Mouse (Mus musculus) neural tube, embryonic 15.5 days (tissue): ENCODE results near the gene Grm1. TPM values are rescaled to one million over a fixed set of nuclear protein-coding genes. Genes with fewer than 3 reads are reported as not detected.

ENCODE experiments used
- ATAC-seq: fragments of 200-750 bp; cut with Nextera tagmentation; 2 replicates; pipeline ENCODE4 v1.8.0; 2017; ENCODE audit warnings: mild to moderate bottlenecking, moderate TSS enrichment, moderate library complexity; ENCODE audit not compliant: low FRiP score
- H3K27ac ChIP-seq: fragments of 300-500 bp; sonication (generic); replicated peaks from 2 replicates; pipeline ENCODE4 v1.5.1; 2015; ENCODE audit warnings: mild to moderate bottlenecking, inconsistent platforms
- H3K27me3 ChIP-seq: fragments of 300-500 bp; sonication (generic); replicated peaks from 2 replicates; pipeline ENCODE4 v1.6.1; 2015; ENCODE audit warnings: inconsistent platforms
- H3K36me3 ChIP-seq: fragments of 300-500 bp; sonication (generic); 2 replicates; pipeline ENCODE4 v1.6.1; 2015; ENCODE audit warnings: inconsistent platforms
- H3K4me1 ChIP-seq: fragments of 300-500 bp; sonication (generic); 2 replicates; pipeline ENCODE4 v1.6.1; 2015; ENCODE audit warnings: inconsistent platforms
- H3K4me2 ChIP-seq: fragments of 300-500 bp; sonication (generic); 2 replicates; pipeline ENCODE4 v1.6.1; 2015; ENCODE audit warnings: inconsistent platforms, mild to moderate bottlenecking, moderate library complexity
- H3K4me3 ChIP-seq: fragments of 300-500 bp; sonication (generic); replicated peaks from 2 replicates; pipeline ENCODE4 v1.5.1; 2015; ENCODE audit warnings: mild to moderate bottlenecking, inconsistent platforms
- H3K9ac ChIP-seq: fragments of 300-500 bp; sonication (generic); replicated peaks from 2 replicates; pipeline ENCODE4 v1.6.1; 2015; ENCODE audit warnings: mild to moderate bottlenecking, inconsistent platforms
- H3K9me3 ChIP-seq: fragments of 300-500 bp; sonication (generic); replicated peaks from 2 replicates; pipeline ENCODE4 v1.6.1; 2016; ENCODE audit warnings: inconsistent platforms
- WGBS: fragments of 180-500 bp; shearing (Covaris S2); methylation state at CpG from one replicate; pipeline ENCODE4 v1.1.7; 2015; ENCODE audit warnings: mixed read lengths; 5-methylcytosine and 5-hydroxymethylcytosine counted together
- polyA plus RNA-seq: library from polyadenylated mRNA; unstranded; fragments of >200 nt; fragmentation: Nextera tagmentation; extraction: Ambion mirVana; gene quantifications from 2 replicates; pipeline ENCODE4 v1.2.1, GENCODE M21; 2015

Gene Grm1
- polyA plus RNA-seq, 1 experiment from 2014 or later: 7.3 TPM

DNA sequence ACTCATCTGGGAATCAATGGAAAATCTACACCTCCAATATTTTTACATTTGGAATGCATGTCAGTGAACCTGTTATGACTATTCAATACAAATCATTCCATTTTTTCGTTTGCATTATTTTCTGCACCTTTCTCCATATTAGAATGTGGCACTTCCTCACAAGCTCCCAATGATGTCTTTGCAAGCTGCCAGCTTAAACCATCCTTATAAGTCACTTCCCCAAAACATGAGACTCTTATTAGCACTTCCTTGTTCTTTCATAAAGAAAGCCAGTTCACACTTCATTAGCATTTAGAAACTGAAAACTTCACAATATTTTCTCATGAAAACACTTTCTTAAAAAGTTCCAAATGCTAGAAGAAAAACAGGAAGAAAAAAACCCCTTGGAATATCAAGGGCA lies 338.1 kb downstream of the Grm1 start:
- H3K27ac ChIP-seq: no peak overlapping the region
- H3K4me3 ChIP-seq: no peak overlapping the region
- H3K4me1 ChIP-seq: no peaks in the 10 kb centered on the region
- ATAC-seq: no peak
- H3K9me3 ChIP-seq: no peaks in the 10 kb centered on the region
- H3K27me3 ChIP-seq: no peaks in the 10 kb centered on the region
- WGBS: 60% methylated on average over 1 of the region's 1 CpGs
- H3K4me2 ChIP-seq: no peak overlapping the region
- no peaks in the 10 kb centered on the region for H3K36me3 ChIP-seq
- H3K9ac ChIP-seq: no peak overlapping the region

- H3K27ac ChIP-seq: no peak overlapping the region
- ATAC-seq: no peak
- WGBS: 93% methylated on average over 2 of the region's 2 CpGs
Observed at GRCm38 (mm10) chr10:10742172-10742571, 340.0 kb downstream of the Grm1 start.

GRCm38 (mm10) chr10:10741314-10741713 lies 340.8 kb downstream of the Grm1 start:
- no peak overlapping the region for H3K27ac ChIP-seq
- no peak for ATAC-seq
- H3K27me3 ChIP-seq: no peaks in the 10 kb centered on the region
- H3K9me3 ChIP-seq: no peaks in the 10 kb centered on the region
- no peaks in the 10 kb centered on the region for H3K4me1 ChIP-seq
- 97% methylated on average over 5 of the region's 5 CpGs for WGBS
- no peak overlapping the region for H3K4me3 ChIP-seq
- no peaks in the 10 kb centered on the region for H3K36me3 ChIP-seq
- H3K9ac ChIP-seq: no peak overlapping the region
- no peak overlapping the region for H3K4me2 ChIP-seq

More at GRCm38 (mm10) chr10:10742172-10742571, 340.0 kb downstream of the Grm1 start:
- Histone ChIP-seq H3K36me3 (no peaks in the 10 kb centered on the region), H3K4me3 (no peak overlapping the region), H3K27me3 (no peaks in the 10 kb centered on the region), H3K9ac (no peak overlapping the region), H3K4me2 (no peak overlapping the region), H3K9me3 (no peaks in the 10 kb centered on the region), H3K4me1 (no peaks in the 10 kb centered on the region)

DNA sequence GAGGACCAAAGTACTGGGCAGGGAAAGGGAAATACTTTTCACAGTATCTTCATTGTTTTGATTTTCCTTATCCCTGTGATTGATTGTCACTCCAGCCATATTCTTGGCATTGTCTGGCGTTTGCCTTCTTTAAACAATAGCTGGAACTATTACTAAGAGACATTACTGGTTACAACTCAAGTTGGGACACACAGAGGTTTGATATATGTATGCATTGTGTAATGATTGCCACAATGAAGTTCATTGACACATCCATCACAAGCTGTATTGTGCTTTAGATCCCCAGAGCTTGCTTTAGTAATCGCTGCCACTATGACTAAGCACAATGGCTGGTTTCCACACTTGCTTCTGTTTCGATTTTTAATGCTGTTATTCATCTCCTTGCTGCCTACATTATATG lies 341.4 kb downstream of the Grm1 start:
- Histone ChIP-seq H3K27ac (no peak overlapping the region), H3K4me1 (no peaks in the 10 kb centered on the region), H3K27me3 (no peaks in the 10 kb centered on the region), H3K4me3 (no peak overlapping the region), H3K36me3 (no peaks in the 10 kb centered on the region), H3K9me3 (no peaks in the 10 kb centered on the region), H3K4me2 (no peak overlapping the region), H3K9ac (no peak overlapping the region)
- 64% methylated on average over 3 of the region's 3 CpGs for WGBS
- ATAC-seq: no peak

- H3K4me1 ChIP-seq: no peaks in the 10 kb centered on the region
- ATAC-seq: no peak
- no peaks in the 10 kb centered on the region for H3K9me3 ChIP-seq
- H3K4me2 ChIP-seq: no peak overlapping the region
- no peak overlapping the region for H3K4me3 ChIP-seq
- H3K9ac ChIP-seq: no peak overlapping the region
- H3K27ac ChIP-seq: no peak overlapping the region
- no peaks in the 10 kb centered on the region for H3K36me3 ChIP-seq
- WGBS: 59% methylated on average over 1 of the region's 1 CpGs
- no peaks in the 10 kb centered on the region for H3K27me3 ChIP-seq
Observed at GRCm38 (mm10) chr10:10737041-10737681, 345.0 kb downstream of the Grm1 start.

GRCm38 (mm10) chr10:10734561-10734960 lies 347.6 kb downstream of the Grm1 start:
- WGBS: 60% methylated on average over 5 of the region's 5 CpGs
- no peak overlapping the region for H3K4me3 ChIP-seq
- no peaks in the 10 kb centered on the region for H3K4me1 ChIP-seq
- no peak overlapping the region for H3K27ac ChIP-seq
- no peaks in the 10 kb centered on the region for H3K36me3 ChIP-seq
- no peaks in the 10 kb centered on the region for H3K9me3 ChIP-seq
- H3K9ac ChIP-seq: no peak overlapping the region
- no peak overlapping the region for H3K4me2 ChIP-seq
- no peak for ATAC-seq
- no peaks in the 10 kb centered on the region for H3K27me3 ChIP-seq

- H3K4me3 ChIP-seq: no peak overlapping the region
- WGBS: 92% methylated on average over 5 of the region's 5 CpGs
- no peak overlapping the region for H3K27ac ChIP-seq
- H3K36me3 ChIP-seq: no peaks in the 10 kb centered on the region
- H3K9ac ChIP-seq: no peak overlapping the region
- H3K27me3 ChIP-seq: no peaks in the 10 kb centered on the region
- H3K9me3 ChIP-seq: no peaks in the 10 kb centered on the region
- H3K4me2 ChIP-seq: no peak overlapping the region
- H3K4me1 ChIP-seq: no peaks in the 10 kb centered on the region
- no peak for ATAC-seq
Observed at GRCm38 (mm10) chr10:10733092-10733491, 349.1 kb downstream of the Grm1 start.

DNA sequence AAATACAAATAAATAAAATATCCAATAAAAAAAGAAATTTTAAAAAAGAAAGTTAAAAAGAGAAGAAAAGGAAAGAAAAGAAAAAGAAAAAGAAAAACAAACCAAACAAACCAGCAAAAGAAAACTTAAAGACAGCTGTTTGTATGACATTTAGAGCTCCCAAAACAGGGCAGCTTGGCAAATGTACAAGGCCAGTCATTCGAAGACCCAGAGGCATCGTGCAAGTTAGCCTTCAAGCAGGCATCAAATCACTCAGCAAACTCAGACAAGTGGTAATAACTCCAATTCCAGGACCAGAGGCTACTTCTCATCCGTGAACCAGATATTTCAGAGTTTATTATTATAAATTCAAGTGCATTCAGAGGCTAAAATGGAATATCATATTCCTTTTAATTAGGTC lies 355.7 kb downstream of the Grm1 start:
- H3K4me1 ChIP-seq: no peaks in the 10 kb centered on the region
- H3K27ac ChIP-seq: no peak overlapping the region
- no peak overlapping the region for H3K4me2 ChIP-seq
- 94% methylated on average over 3 of the region's 3 CpGs for WGBS
- H3K4me3 ChIP-seq: no peak overlapping the region
- H3K9ac ChIP-seq: no peak overlapping the region
- H3K36me3 ChIP-seq: no peaks in the 10 kb centered on the region
- H3K9me3 ChIP-seq: no peaks in the 10 kb centered on the region
- no peaks in the 10 kb centered on the region for H3K27me3 ChIP-seq
- no peak for ATAC-seq

GRCm38 (mm10) chr10:10710837-10711236 lies 371.3 kb downstream of the Grm1 start:
- ATAC-seq: no peak
- H3K4me1 ChIP-seq: no peaks in the 10 kb centered on the region
- H3K4me3 ChIP-seq: no peak overlapping the region
- H3K27ac ChIP-seq: no peak overlapping the region
- no peak overlapping the region for H3K9ac ChIP-seq
- H3K4me2 ChIP-seq: no peak overlapping the region
- no peaks in the 10 kb centered on the region for H3K27me3 ChIP-seq
- H3K36me3 ChIP-seq: no peaks in the 10 kb centered on the region
- 77% methylated on average over 2 of the region's 2 CpGs for WGBS
- no peaks in the 10 kb centered on the region for H3K9me3 ChIP-seq

- Histone ChIP-seq H3K27ac (no peak overlapping the region), H3K9ac (no peak overlapping the region), H3K9me3 (no peaks in the 10 kb centered on the region), H3K4me3 (no peak overlapping the region), H3K4me2 (no peak overlapping the region), H3K27me3 (no peaks in the 10 kb centered on the region), H3K36me3 (no peaks in the 10 kb centered on the region), H3K4me1 (no peaks in the 10 kb centered on the region)
- no peak for ATAC-seq
- 95% methylated on average over 2 of the region's 2 CpGs for WGBS
Observed at GRCm38 (mm10) chr10:10710359-10710758, 371.8 kb downstream of the Grm1 start.

DNA sequence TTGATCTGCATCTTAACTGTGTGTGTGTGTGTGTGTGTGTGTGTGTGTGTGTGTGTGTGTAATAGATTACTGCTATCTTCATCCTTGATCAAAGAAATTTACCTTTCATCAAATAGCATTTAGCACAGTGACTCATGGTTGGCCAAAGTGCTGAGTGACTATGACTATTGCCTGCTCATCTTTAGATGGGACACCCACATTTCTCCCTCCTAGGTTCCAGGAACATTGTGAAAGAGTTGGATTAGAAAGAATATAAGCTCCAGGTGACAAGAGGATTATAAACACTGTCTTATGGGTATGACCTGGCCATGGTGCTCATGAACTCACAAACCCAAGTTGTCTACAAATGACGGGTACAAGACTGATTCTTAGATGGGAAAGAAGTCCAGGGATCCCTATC lies 374.1 kb downstream of the Grm1 start:
- Histone ChIP-seq H3K4me3 (no peak overlapping the region), H3K27me3 (no peaks in the 10 kb centered on the region), H3K4me2 (no peak overlapping the region), H3K9me3 (no peaks in the 10 kb centered on the region), H3K9ac (no peak overlapping the region), H3K27ac (no peak overlapping the region), H3K36me3 (no peaks in the 10 kb centered on the region), H3K4me1 (no peaks in the 10 kb centered on the region)
- no peak for ATAC-seq
- 90% methylated on average over 1 of the region's 1 CpGs for WGBS

DNA sequence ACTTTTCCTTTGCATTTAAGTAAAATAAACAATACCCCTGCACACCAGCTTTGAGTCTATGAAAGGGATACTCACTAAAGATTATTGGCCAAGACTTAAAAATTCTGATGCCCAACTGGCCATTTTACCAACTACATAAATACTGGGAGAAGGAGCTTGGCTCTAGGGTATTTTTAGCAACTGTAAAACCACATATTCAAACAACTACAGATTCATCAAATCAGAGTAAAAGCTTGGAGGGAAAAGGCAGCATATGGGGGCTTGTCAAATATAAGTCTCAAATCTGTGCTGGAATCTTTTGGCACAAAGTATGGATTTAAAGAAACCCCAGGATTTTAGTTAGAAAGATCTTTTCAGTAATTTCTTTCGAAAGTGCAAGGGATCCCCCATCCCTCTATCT lies 380.8 kb downstream of the Grm1 start:
- H3K4me3 ChIP-seq: no peak overlapping the region
- no peaks in the 10 kb centered on the region for H3K9me3 ChIP-seq
- H3K27ac ChIP-seq: no peak overlapping the region
- no peaks in the 10 kb centered on the region for H3K27me3 ChIP-seq
- no peak overlapping the region for H3K4me2 ChIP-seq
- WGBS: 93% methylated on average over 1 of the region's 1 CpGs
- H3K4me1 ChIP-seq: no peaks in the 10 kb centered on the region
- no peak overlapping the region for H3K9ac ChIP-seq
- no peak for ATAC-seq
- H3K36me3 ChIP-seq: no peaks in the 10 kb centered on the region

DNA sequence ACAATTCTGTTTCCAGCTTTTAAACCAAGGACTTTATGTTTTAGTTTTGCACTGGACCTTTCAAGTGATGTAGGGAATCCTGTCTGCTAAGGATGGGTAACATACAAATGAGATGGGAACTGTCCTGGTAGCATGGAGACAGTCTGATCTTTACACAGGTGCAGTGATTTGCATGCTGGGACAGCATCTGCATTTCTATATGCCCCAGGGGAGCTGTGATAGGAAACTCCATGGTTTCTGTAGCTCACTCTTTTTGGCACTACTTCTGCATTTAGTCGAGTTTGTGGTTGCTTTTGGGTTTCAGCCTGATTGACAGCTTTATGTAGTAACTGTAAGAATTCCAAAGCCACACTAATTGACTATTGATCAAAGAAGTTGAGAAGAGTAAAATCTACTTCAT lies 381.3 kb downstream of the Grm1 start:
- Histone ChIP-seq H3K4me1 (no peaks in the 10 kb centered on the region), H3K27ac (no peak overlapping the region), H3K4me2 (no peak overlapping the region), H3K9me3 (no peaks in the 10 kb centered on the region), H3K36me3 (no peaks in the 10 kb centered on the region), H3K27me3 (no peaks in the 10 kb centered on the region), H3K4me3 (no peak overlapping the region), H3K9ac (no peak overlapping the region)
- 51% methylated on average over 1 of the region's 1 CpGs for WGBS
- no peak for ATAC-seq
